Mouse (Mus musculus) heart, embryonic 16.5 days (tissue): ENCODE results near the gene Fam173b. TPM values are rescaled to one million over a fixed set of nuclear protein-coding genes. Genes with fewer than 3 reads are reported as not detected.

Experiments
- ATAC-seq: fragments of 200-750 bp; cut with Nextera tagmentation; replicated peaks from 2 replicates; pipeline ENCODE4 v1.8.0; 2017; ENCODE audit warnings: moderate number of reproducible peaks; ENCODE audit not compliant: insufficient read depth, low FRiP score; ENCODE audit errors: extremely low read depth
- H3K27ac ChIP-seq: fragments of 300-500 bp; sonication (generic); 2 replicates; pipeline ENCODE4 v1.5.1; 2014; ENCODE audit warnings: mild to moderate bottlenecking, low read length, control low read depth, moderate library complexity
- H3K27me3 ChIP-seq: fragments of 300-500 bp; sonication (generic); 2 replicates; pipeline ENCODE4 v1.6.1; 2014; ENCODE audit warnings: low read length, mixed read lengths; ENCODE audit not compliant: control insufficient read depth, insufficient read depth
- H3K36me3 ChIP-seq: fragments of 300-500 bp; sonication (generic); 2 replicates; pipeline ENCODE4 v1.6.1; 2014; ENCODE audit not compliant: control insufficient read depth, insufficient read depth
- H3K4me1 ChIP-seq: fragments of 300-500 bp; sonication (generic); 2 replicates; pipeline ENCODE4 v1.6.1; 2014; ENCODE audit warnings: low read length, mixed read lengths; ENCODE audit not compliant: control insufficient read depth, insufficient read depth
- H3K4me2 ChIP-seq: fragments of 300-500 bp; sonication (generic); 2 replicates; pipeline ENCODE4 v1.6.1; 2014; ENCODE audit warnings: low read depth, mild to moderate bottlenecking, control low read depth, low read length
- H3K4me3 ChIP-seq: fragments of 300-500 bp; sonication (generic); 2 replicates; pipeline ENCODE4 v1.5.1; 2014; ENCODE audit warnings: mild to moderate bottlenecking, control low read depth, low read length
- H3K9ac ChIP-seq: fragments of 300-500 bp; sonication (generic); 2 replicates; pipeline ENCODE4 v1.6.1; 2014; ENCODE audit warnings: low read length, control low read depth
- H3K9me3 ChIP-seq: fragments of 300-500 bp; sonication (generic); replicated peaks from 2 replicates; pipeline ENCODE4 v1.6.1; 2016; ENCODE audit warnings: low read length; ENCODE audit not compliant: control insufficient read depth
- WGBS: fragments of 180-500 bp; shearing (Covaris S2); extraction: QIAGEN DNeasy Blood & Tissue Kit; methylation state at CpG from one replicate; pipeline ENCODE4 v1.1.7; 2014; 5-methylcytosine and 5-hydroxymethylcytosine counted together
- polyA plus RNA-seq: library from polyadenylated mRNA; unstranded; fragments of >200 nt; fragmentation: Nextera tagmentation; extraction: Ambion mirVana; gene quantifications from 2 replicates; pipeline ENCODE4 v1.2.1, GENCODE M21; 2015

The Fam173b gene
- polyA plus RNA-seq, 1 experiment from 2014 or later: 14.8 TPM

DNA sequence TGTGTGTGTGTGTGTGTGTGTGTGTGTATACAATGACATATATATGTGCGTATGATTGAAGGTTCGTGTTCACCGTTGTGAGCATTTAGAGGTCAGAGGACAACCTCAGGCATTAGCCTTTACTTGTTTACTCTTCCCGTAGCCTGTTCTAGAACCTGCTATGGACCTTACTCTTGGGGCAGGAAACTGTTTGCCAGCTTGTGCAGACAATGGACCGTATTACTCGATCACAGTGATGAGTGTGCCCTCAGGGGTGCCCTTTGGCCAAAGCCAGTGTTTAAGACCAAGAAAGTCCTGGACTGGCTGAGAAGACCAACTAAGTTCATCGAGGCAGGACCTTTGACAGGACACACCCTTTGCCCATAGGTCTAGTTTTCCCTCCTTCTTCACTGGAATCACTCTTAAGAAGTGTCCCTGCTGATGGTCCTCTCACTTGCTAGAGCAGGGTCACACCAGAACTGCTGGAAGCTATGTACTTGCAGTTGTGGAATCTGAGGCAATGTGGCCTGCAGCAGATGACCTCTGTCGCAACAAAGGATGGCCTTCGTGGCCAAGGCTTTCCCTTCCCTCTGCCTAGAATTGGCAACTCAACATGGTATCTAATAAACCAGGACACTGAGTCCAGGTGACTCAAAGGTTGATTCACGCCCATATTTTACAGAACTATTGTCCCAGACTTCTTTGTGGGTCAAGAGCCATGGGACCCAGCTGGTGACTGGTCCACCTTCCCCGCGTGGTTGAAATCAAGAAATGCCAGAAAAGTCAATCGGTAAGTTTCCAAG, 18.2 kb upstream of the Fam173b start:
- Histone ChIP-seq H3K9ac (no peak overlapping the region), H3K27me3 (no peaks in the 10 kb centered on the region), H3K36me3 (no peaks in the 10 kb centered on the region), H3K4me2 (no peak overlapping the region), H3K4me1 (peaks cover 5% of the 10 kb centered on the region; the same call in 1 of the 2 replicates), H3K9me3 (no peaks in the 10 kb centered on the region), H3K27ac (no peak overlapping the region), H3K4me3 (no peak overlapping the region)
- ATAC-seq: no peak
- WGBS: 87% methylated on average over 13 of the region's 13 CpGs

DNA sequence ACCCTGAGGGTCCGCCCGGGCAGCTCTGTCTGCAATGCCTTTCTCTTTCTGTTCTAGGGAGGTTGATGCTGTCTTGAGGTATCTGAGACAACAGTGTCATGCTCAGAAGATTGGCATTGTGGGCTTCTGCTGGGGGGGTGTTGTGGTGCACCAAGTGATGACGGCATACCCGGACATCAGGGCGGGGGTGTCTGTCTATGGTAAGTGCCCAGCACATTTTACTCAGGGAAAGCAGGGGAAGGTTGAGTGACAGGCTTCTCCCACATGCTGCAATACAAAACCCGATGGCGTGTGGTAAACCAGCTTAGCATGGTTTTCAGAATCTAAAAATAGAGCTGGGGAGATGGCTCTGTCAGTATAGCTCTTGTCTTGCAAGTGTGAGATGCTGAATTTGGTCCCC, 16.4 kb upstream of the Fam173b start:
- Histone ChIP-seq H3K27ac (no peak overlapping the region), H3K36me3 (peaks cover 8% of the 10 kb centered on the region), H3K9ac (no peak overlapping the region), H3K4me2 (no peak overlapping the region), H3K9me3 (no peaks in the 10 kb centered on the region), H3K27me3 (no peaks in the 10 kb centered on the region), H3K4me1 (peaks cover 11% of the 10 kb centered on the region), H3K4me3 (no peak overlapping the region)
- ATAC-seq: no peak
- WGBS: 37% methylated on average over 7 of the region's 7 CpGs

DNA sequence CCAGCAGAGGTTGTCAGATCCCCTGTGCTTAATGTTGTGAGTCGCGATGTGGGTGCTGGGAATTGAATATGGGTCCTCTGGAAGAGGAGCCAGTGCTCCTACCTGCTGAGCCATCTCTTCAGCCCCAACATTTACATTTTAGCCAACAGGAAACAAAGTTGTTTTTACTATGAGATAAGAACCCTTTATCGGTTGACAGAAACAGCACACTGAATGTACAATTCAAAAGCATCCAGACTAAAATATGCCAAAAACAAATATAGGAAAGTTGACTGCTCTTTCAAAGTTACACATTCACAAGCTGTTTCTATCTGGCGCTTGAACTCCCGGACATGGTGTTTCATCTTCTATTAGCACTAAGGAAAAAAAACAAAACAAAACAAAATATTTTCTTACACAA, 15.6 kb upstream of the Fam173b start:
- Histone ChIP-seq H3K4me1 (peaks cover 11% of the 10 kb centered on the region), H3K4me2 (no peak overlapping the region), H3K9me3 (no peaks in the 10 kb centered on the region), H3K9ac (no peak overlapping the region), H3K27me3 (no peaks in the 10 kb centered on the region), H3K27ac (no peak overlapping the region), H3K4me3 (no peak overlapping the region), H3K36me3 (peaks cover 16% of the 10 kb centered on the region)
- ATAC-seq: no peak
- 70% methylated on average over 5 of the region's 5 CpGs for WGBS

DNA sequence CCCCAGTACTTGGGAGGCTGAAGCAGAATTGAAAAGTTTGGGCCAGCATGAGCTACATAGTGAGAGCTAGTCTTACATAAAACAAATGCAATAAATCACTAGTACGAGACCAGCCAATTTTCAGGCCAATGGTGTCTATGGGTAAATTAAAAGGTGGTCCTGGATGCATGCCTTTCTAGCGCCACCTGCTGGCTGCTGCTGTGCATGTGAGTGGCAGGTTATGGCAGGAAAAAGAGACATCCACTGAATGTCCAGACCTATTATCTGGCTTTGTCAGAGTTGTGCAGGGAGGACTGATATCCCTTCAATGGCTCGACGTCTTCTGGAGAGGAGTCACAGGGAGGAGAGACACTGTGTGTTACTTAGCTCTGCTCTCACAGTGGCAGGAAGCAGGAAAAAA, 15.1 kb upstream of the Fam173b start:
- Histone ChIP-seq H3K27me3 (no peaks in the 10 kb centered on the region), H3K9me3 (no peaks in the 10 kb centered on the region), H3K9ac (no peak overlapping the region), H3K4me1 (peaks cover 11% of the 10 kb centered on the region), H3K36me3 (peaks cover 21% of the 10 kb centered on the region), H3K4me3 (no peak overlapping the region), H3K4me2 (no peak overlapping the region), H3K27ac (no peak overlapping the region)
- 4% methylated on average over 4 of the region's 4 CpGs for WGBS
- ATAC-seq: no peak

DNA sequence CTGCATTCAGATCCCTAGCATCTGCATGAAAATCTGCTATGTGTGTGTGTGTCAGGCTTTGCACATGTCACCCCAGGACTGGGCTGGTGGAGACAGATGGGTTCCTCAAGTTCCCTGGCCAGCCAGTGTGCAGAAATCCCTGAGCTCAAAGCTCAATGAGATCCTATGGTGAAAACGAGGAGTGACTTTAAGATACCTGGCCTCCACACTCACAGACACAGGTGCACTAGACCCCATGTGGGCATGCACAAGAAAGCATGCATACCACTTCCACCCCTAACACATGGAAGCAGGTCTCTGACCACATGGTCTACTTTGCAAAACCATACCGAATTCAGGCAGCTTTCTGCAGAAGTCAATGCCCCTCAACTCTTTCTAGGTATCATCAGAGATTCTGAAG, 13.9 kb upstream of the Fam173b start:
- Histone ChIP-seq H3K36me3 (peaks cover 33% of the 10 kb centered on the region), H3K9ac (no peak overlapping the region), H3K27ac (no peak overlapping the region), H3K4me3 (no peak overlapping the region), H3K4me1 (peaks cover 11% of the 10 kb centered on the region), H3K4me2 (no peak overlapping the region), H3K27me3 (no peaks in the 10 kb centered on the region), H3K9me3 (no peaks in the 10 kb centered on the region)
- 74% methylated on average over 2 of the region's 2 CpGs for WGBS
- no peak for ATAC-seq

DNA sequence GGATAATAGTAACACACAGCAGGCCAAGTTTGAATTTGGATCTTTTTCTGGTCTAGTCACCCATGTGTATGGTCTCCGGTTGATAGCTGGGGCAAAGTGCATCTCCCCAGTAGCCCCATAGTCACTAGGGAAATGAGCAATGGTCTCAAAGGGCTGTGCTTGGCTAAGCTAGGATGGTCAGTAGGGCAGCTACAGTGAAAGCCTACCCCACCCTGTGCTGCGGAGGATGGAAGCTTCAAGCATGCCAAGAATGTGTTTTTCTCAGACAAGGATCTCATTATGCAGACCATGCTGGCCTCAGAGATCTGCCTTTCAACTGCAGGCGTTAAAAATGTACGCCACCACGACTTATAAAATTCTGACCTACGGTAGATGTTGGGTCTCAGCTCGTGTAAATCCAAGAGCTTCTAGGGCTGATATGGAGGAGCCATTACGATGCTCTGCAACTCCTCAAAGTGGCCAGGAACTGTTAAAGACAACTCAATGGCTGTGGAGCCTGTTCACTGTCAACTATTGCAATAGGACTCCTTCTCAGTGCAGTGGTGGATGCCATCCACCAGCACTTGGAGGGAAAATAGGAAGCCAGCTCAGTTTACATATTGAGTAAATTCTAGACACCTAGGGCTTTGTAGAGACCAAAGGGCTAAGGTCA, 12.5 kb upstream of the Fam173b start:
- WGBS: 30% methylated on average over 8 of the region's 8 CpGs
- no peaks in the 10 kb centered on the region for H3K27me3 ChIP-seq
- H3K9ac ChIP-seq: no peak overlapping the region
- no peaks in the 10 kb centered on the region for H3K9me3 ChIP-seq
- peaks cover 47% of the 10 kb centered on the region for H3K36me3 ChIP-seq
- H3K4me2 ChIP-seq: no peak overlapping the region
- H3K4me1 ChIP-seq: peaks cover 11% of the 10 kb centered on the region
- H3K27ac ChIP-seq: no peak overlapping the region
- H3K4me3 ChIP-seq: no peak overlapping the region
- no peak for ATAC-seq

DNA sequence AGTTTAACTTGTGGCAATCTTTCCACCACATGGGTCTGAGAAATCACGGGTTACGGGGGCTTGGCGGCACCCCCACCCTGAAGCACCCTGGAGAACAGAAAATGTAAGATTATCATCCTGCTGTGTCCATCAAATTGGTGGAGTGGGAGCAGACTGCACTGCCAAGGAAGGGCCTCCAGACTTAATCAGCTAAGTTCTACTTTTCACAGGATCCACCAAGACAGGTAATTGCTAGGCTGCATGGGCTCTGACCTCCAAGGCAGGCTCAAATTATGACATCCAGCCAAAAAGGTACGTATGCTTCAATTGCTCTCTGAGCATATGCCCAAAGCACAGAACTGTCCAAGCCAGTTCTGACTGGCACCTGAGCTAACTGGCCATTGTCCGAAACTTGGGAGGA, 11.5 kb upstream of the Fam173b start:
- Histone ChIP-seq H3K27me3 (no peaks in the 10 kb centered on the region), H3K9ac (no peak overlapping the region), H3K9me3 (no peaks in the 10 kb centered on the region), H3K4me2 (no peak overlapping the region), H3K27ac (no peak overlapping the region), H3K4me1 (peaks cover 10% of the 10 kb centered on the region), H3K4me3 (no peak overlapping the region), H3K36me3 (peaks cover 57% of the 10 kb centered on the region)
- no peak for ATAC-seq
- 86% methylated on average over 5 of the region's 5 CpGs for WGBS

DNA sequence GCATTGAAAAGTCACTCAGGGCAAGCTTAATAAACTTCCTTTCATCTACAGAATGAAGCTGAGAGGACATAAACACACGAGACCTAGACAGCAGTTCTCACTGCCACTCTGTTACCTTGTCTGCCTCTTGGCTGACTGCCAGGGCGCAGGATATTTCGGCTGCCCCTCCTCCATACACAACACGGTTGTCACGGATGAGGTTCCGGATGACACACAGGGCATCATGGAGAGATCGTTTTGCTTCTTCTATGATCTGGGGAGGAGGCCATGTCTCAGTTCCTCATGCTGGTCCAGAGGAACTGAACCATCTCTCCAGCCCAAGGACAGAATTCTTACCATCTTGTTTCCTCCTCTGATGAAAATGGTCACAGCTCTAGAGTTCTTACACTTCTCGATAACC, 9.1 kb upstream of the Fam173b start:
- H3K27ac ChIP-seq: no peak overlapping the region
- no peak for ATAC-seq
- no peak overlapping the region for H3K4me3 ChIP-seq
- H3K4me2 ChIP-seq: no peak overlapping the region
- 76% methylated on average over 8 of the region's 8 CpGs for WGBS
- no peaks in the 10 kb centered on the region for H3K27me3 ChIP-seq
- H3K36me3 ChIP-seq: peaks cover 68% of the 10 kb centered on the region
- H3K9me3 ChIP-seq: no peaks in the 10 kb centered on the region
- H3K4me1 ChIP-seq: peaks cover 6% of the 10 kb centered on the region
- no peak overlapping the region for H3K9ac ChIP-seq

DNA sequence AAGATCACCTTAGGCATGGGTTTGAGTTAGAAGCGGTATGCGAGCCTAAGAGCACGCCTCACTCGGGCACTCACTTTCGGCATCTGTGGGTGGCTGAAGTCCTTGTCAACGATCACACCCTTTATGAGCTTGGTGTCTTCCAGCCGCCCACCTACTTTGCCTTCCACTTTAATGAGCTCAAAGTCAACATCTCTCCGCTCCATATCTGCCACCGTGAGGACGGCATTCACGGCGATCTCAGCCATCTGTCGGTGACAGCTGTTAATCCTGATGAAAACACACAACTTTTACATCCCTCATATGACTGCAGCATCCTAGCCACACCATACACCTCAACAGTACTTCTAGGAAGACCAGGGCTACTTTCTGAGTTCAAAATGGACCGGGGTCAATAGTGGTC, 7.4 kb upstream of the Fam173b start:
- Histone ChIP-seq H3K36me3 (peaks cover 66% of the 10 kb centered on the region), H3K9me3 (no peaks in the 10 kb centered on the region), H3K4me1 (peaks cover 4% of the 10 kb centered on the region), H3K4me2 (no peak overlapping the region), H3K4me3 (no peak overlapping the region), H3K9ac (no peak overlapping the region), H3K27ac (no peak overlapping the region), H3K27me3 (no peaks in the 10 kb centered on the region)
- 90% methylated on average over 14 of the region's 14 CpGs for WGBS
- no peak for ATAC-seq
